Mouse (Mus musculus) G1E (cell line): Measurements from ENCODE around the gene Hps3. TPM values are rescaled to one million over a fixed set of nuclear protein-coding genes. Genes with fewer than 3 reads are reported as not detected.
"Not testable (repeated sequence)": the region's sequence is repeated elsewhere in the genome, so short reads cannot be mapped to it uniquely, and the experiment has no call there.

Experiments
- ATAC-seq: 2 replicates; pipeline ENCODE4 v1.8.0; 2016; ENCODE audit warnings: mild to moderate bottlenecking; ENCODE audit not compliant: insufficient number of reproducible peaks, poor library complexity, low FRiP score, severe bottlenecking; ENCODE audit errors: extremely low read depth
- DNase-seq: peaks from one replicate; pipeline ENCODE4 v3.0.0; 2012; ENCODE audit warnings: low spot score
- H3K27me3 ChIP-seq: 2 replicates; pipeline ENCODE4 v1.6.1; 2012; ENCODE audit warnings: mild to moderate bottlenecking, low read length, inconsistent platforms; ENCODE audit not compliant: insufficient read depth
- H3K36me3 ChIP-seq: replicated peaks from 2 replicates; pipeline ENCODE3; 2012; ENCODE audit warnings: mild to moderate bottlenecking, inconsistent platforms
- H3K4me1 ChIP-seq: 2 replicates; pipeline ENCODE4 v1.6.1; 2012; ENCODE audit warnings: low read depth, low read length, inconsistent platforms, mixed read lengths; ENCODE audit not compliant: insufficient read depth
- H3K4me3 ChIP-seq: 2 replicates; pipeline ENCODE4 v1.5.1; 2012; ENCODE audit warnings: low read depth, mild to moderate bottlenecking, inconsistent platforms, low read length, moderate library complexity, mixed read lengths
- H3K9me3 ChIP-seq: replicated peaks from 2 replicates; pipeline ENCODE4 v1.6.1; 2012; ENCODE audit warnings: inconsistent platforms
- CTCF ChIP-seq: IDR thresholded peaks from 2 replicates; pipeline ENCODE4 v1.5.1; 2012; ENCODE audit warnings: low read depth, low read length, inconsistent platforms, mixed read lengths
- GATA1 ChIP-seq: IDR thresholded peaks from 2 replicates; pipeline ENCODE4 v1.6.1; 2012; ENCODE audit warnings: borderline replicate concordance, low read length, inconsistent platforms, mixed read lengths
- GATA2 ChIP-seq: IDR thresholded peaks from 2 replicates; pipeline ENCODE4 v1.6.1; 2012; ENCODE audit warnings: low read depth, low read length, inconsistent platforms, borderline replicate concordance
- POLR2AphosphoS5 ChIP-seq: IDR thresholded peaks from 2 replicates; pipeline ENCODE4 v1.6.1; 2012; ENCODE audit warnings: low read depth, low read length, inconsistent platforms; ENCODE audit not compliant: insufficient replicate concordance
- TAL1 ChIP-seq: conservative IDR thresholded peaks from 2 replicates; pipeline ENCODE4 v1.6.1; 2012; ENCODE audit warnings: low read depth, low read length, inconsistent platforms, mixed read lengths
- polyA plus RNA-seq: library from polyadenylated mRNA; stranded (reverse); fragments of >175 nt; gene quantifications from 2 replicates; pipeline ENCODE4 v1.2.3, GENCODE M21; 2012
- total RNA-seq, 2 experiments: library from RNA; stranded (forward) in 1 of 2; stranded (reverse) in 1 of 2; fragments of 200-1000 nt in 1 of 2; fragments of >200 nt in 1 of 2; fragmentation: Nextera tagmentation in 1 of 2; gene quantifications; 2 replicates each; pipeline ENCODE4 v1.2.3; 2014 to 2017

Gene Hps3
- total and polyA plus RNA-seq, 3 experiments: 15.0 to 39.3 (median 27.5) TPM

DNA sequence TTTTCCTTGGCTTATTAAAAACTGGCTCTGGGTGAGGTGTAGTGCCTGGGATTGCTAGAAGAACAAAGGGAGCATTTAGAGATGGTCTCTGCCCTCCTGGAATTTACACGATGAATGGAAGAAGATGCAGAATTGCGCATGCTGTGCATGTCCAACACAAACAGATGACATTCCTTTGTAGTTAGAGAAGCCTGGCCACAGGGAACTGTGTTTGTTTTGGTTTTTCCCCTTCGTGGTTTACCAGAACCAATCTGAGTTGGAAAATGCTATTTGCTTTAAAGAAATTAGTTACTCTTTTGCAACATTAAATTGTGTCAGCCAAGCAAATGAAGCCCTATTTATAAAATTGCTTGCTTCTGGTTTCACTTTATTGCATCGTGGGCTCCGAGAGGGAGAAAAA, 78.2 kb downstream of the Hps3 start, which contains the start of gene Cp:
TSS of gene Cp (plus strand) at position 170 of the 400 bp plus-strand sequence.
- ATAC-seq (no peak), DNase-seq (no peak)
- Histone ChIP-seq H3K27me3 (0 out of 2 replicates have a peak, but pooled peaks cover 3% of the 10 kb centered on the region), H3K4me1 (no peaks in the 10 kb centered on the region), H3K9me3 (no peaks in the 10 kb centered on the region), H3K4me3 (no peak within 1 kb of the TSS), H3K36me3 (no peaks in the 10 kb centered on the region)
- no peak for TF ChIP-seq GATA1
- TF ChIP-seq CTCF: no peak
- no peak for TF ChIP-seq POLR2AphosphoS5
- no peak for TF ChIP-seq TAL1
- no peak for TF ChIP-seq GATA2

DNA sequence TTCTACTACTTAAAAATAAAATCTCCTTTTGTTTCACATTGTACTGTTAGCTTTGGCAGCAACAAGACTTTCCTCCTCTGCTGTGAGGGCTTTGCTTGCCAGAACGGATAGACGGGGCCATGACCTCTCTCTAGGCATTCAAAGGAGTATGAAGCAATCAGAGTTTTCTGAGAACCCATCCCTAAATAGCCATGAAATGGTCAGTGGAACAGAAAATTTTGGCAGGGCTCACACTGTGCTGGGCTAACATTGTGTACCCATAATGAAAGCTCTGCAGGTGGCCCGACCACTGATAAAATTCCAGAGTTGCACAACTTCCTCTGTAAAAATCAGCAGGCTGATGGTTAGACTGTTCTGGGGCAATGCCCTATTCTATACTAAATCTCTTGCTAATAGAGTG, 81.2 kb downstream of the Hps3 start:
- TF ChIP-seq GATA2: no peak
- TF ChIP-seq TAL1: no peak
- no peak for TF ChIP-seq GATA1
- no peak for TF ChIP-seq CTCF
- no peak for TF ChIP-seq POLR2AphosphoS5
- no peak for ATAC-seq
- H3K4me3 ChIP-seq: no peak overlapping the region
- DNase-seq: no peak
- H3K9me3 ChIP-seq: no peaks in the 10 kb centered on the region
- H3K27me3 ChIP-seq: peaks cover 3% of the 10 kb centered on the region; the same call in 1 of the 2 replicates
- H3K4me1 ChIP-seq: no peaks in the 10 kb centered on the region
- H3K36me3 ChIP-seq: no peaks in the 10 kb centered on the region

DNA sequence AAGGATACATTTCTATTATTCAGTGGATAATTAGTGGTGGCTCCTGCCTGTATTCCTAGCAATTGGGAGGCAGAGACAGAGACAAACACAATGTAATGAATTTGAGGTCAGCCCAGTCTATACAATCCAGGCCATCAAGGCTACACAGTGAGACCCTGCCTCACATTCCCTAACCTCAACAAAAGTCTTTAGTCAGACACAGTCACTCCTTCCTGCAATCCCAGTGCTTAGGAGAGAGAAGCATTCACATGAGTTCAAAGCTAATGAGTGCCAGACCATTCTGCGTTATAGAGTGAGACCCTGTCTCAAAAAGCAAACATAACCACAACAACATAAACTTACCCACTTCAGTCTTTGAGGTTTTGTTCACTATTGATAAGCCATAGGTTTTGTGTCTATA, 81.7 kb downstream of the Hps3 start:
- no peak for DNase-seq
- Histone ChIP-seq H3K4me1 (no peaks in the 10 kb centered on the region), H3K36me3 (no peaks in the 10 kb centered on the region), H3K27me3 (peaks cover 3% of the 10 kb centered on the region; the same call in 1 of the 2 replicates), H3K9me3 (no peaks in the 10 kb centered on the region), H3K4me3 (no peak overlapping the region)
- ATAC-seq: no peak
- TF ChIP-seq GATA1: no peak
- TF ChIP-seq POLR2AphosphoS5: no peak
- no peak for TF ChIP-seq CTCF
- no peak for TF ChIP-seq GATA2
- no peak for TF ChIP-seq TAL1

DNA sequence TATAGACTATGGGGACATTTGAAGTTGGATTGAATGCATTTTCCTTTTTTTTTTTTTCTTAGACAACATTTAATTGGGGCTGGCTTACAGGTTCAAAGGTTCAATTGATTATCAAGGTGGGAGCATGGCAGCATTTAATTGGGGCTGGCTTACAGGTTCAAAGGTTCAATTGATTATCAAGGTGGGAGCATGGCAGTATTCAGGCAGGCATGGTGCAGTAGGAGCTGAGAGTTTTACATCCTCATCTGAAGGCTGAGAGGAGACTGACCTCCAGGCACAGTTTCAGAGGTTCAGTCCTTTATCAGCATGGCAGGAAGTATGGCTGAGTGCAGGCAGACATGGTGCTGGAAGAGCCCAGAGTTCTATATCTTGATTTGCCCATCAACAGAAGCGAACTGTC, 85.7 kb downstream of the Hps3 start:
- H3K36me3 ChIP-seq, H3K4me1 ChIP-seq, DNase-seq, ATAC-seq, H3K9me3 ChIP-seq, H3K27me3 ChIP-seq, H3K4me3 ChIP-seq: not testable (repeated sequence)

DNA sequence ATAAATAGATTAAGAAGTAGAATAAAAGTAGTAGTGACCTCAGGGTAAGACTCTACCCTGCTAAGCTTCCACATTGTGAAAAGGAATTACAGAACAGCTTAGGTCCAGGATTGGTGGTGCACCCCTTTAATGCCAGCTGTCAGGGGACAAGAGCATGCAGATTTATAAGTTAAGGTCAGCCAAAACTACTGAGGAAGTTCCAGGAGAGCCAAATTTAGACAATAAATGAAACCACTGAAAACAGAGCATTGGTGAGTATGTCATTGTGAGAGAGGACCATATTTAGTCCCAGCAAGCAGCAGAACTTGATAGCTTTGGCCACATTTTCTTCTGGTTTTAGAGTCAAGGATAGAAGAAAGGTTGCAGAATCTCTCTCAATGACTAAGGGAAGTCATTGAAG, 86.6 kb downstream of the Hps3 start:
- H3K9me3 ChIP-seq: no peaks in the 10 kb centered on the region
- no peak overlapping the region for H3K4me3 ChIP-seq
- TF ChIP-seq TAL1 (no peak), POLR2AphosphoS5 (no peak), GATA2 (no peak), CTCF (no peak), GATA1 (no peak)
- no peaks in the 10 kb centered on the region for H3K36me3 ChIP-seq
- DNase-seq (no peak), ATAC-seq (no peak)
- peaks cover 3% of the 10 kb centered on the region; the same call in 1 of the 2 replicates for H3K27me3 ChIP-seq
- no peaks in the 10 kb centered on the region for H3K4me1 ChIP-seq

Other genes with a start within 250 kb of the Hps3 start
- gene Cp, start 78.3 kb downstream of the Hps3 start, total RNA-seq (2014; fragmentation: Nextera tagmentation): 1.6 TPM in 1 of 2 replicates, not detected in the other
- gene Cp, start 78.3 kb downstream of the Hps3 start, total RNA-seq (2017): 0.16 and 0.35 TPM in 2 replicates
- not detected in 2 replicates for gene Cp, start 78.3 kb downstream of the Hps3 start, polyA plus RNA-seq
- 71.0 and 85.2 TPM in 2 replicates for gene Hltf, start 22.5 kb upstream of the Hps3 start, total RNA-seq (2014; fragmentation: Nextera tagmentation)
- gene Hltf, start 22.5 kb upstream of the Hps3 start, total RNA-seq (2017): 75.7 and 85.0 TPM in 2 replicates
- gene Hltf, start 22.5 kb upstream of the Hps3 start, polyA plus RNA-seq: 14.2 and 15.6 TPM in 2 replicates
- not detected in 2 replicates for gene Gyg, start 120.0 kb upstream of the Hps3 start, total RNA-seq (2014; fragmentation: Nextera tagmentation)
- not detected in 2 replicates for gene Gyg, start 120.0 kb upstream of the Hps3 start, total RNA-seq (2017)
- not detected in 2 replicates for gene Gyg, start 120.0 kb upstream of the Hps3 start, polyA plus RNA-seq
- 185 and 247 TPM in 2 replicates for gene Cpa3, start 206.9 kb upstream of the Hps3 start, total RNA-seq (2014; fragmentation: Nextera tagmentation)
- gene Cpa3, start 206.9 kb upstream of the Hps3 start, total RNA-seq (2017): 558 and 610 TPM in 2 replicates
- 3.4 TPM in 2 replicates for gene Cpa3, start 206.9 kb upstream of the Hps3 start, polyA plus RNA-seq
- not detected in 2 replicates for gene Cpb1, start 240.4 kb upstream of the Hps3 start, total RNA-seq (2014; fragmentation: Nextera tagmentation)
- gene Cpb1, start 240.4 kb upstream of the Hps3 start, total RNA-seq (2017): 0.22 and 1.2 TPM in 2 replicates
- gene Cpb1, start 240.4 kb upstream of the Hps3 start, polyA plus RNA-seq: not detected in 2 replicates